In genomic region chr7:145024651-145025050, GRCm38 (mm10) we compare ENCODE assay signal across 13 mouse cellular contexts.
A peak's percentile ranks its signal among the peaks of the same experiment; 100 is the strongest.
DNase-seq lines count a peak whose midpoint lies in the region; ATAC-seq and TF ChIP-seq lines count a peak whose summit lies in the region.
"Had no signal": no experiment of that assay in that cellular context is flagged by ENCODE, and none has a peak within 500 bp of the region (broad histone marks: within the 10 kb centered on the region; RNA-seq: fewer than 3 reads in every experiment).

No protein-coding gene starts in this region.

- peak overlapping the region; percentile 43; the same call in 1 of the 2 replicates for H3K27ac ChIP-seq in intestine, embryonic 14.5 days (ENCODE audit: low read depth)
- H3K27ac ChIP-seq in intestine, embryonic 15.5 days = no peak overlapping the region
- H3K27ac ChIP-seq in stomach, embryonic 15.5 days = peak overlapping the region; percentile 26
- no peak overlapping the region for H3K27ac ChIP-seq in stomach, postnatal 0 days (replicated peaks)
- H3K27ac ChIP-seq: hindbrain, embryonic 15.5 days; macrophage; midbrain, embryonic 15.5 days had no signal

- H3K36me3 ChIP-seq in intestine, embryonic 14.5 days (ENCODE audit: control insufficient read depth, insufficient read depth, low read length) = no peaks in the 10 kb centered on the region
- no peaks in the 10 kb centered on the region for H3K36me3 ChIP-seq in intestine, embryonic 15.5 days
- no peaks in the 10 kb centered on the region for H3K36me3 ChIP-seq in stomach, embryonic 15.5 days
- H3K36me3 ChIP-seq in stomach, postnatal 0 days (ENCODE audit: control insufficient read depth, insufficient read depth, low read length) = no peaks in the 10 kb centered on the region
- H3K36me3 ChIP-seq: hindbrain, embryonic 15.5 days; midbrain, embryonic 15.5 days had no signal

- 64% methylated on average over 2 of the region's 2 CpGs for WGBS in intestine, embryonic 14.5 days
- 74% methylated on average over 2 of the region's 2 CpGs for WGBS in intestine, embryonic 15.5 days
- WGBS in stomach, embryonic 15.5 days = 76% methylated on average over 2 of the region's 2 CpGs
- WGBS in stomach, postnatal 0 days = 79% methylated on average over 2 of the region's 2 CpGs

- H3K4me1 ChIP-seq in intestine, embryonic 14.5 days (replicated peaks; ENCODE audit: control insufficient read depth, insufficient read depth, low read length) = 0 out of 2 replicates have a peak, but pooled peaks cover 2% of the 10 kb centered on the region
- peaks cover 12% of the 10 kb centered on the region for H3K4me1 ChIP-seq in intestine, embryonic 15.5 days (replicated peaks)
- no peaks in the 10 kb centered on the region for H3K4me1 ChIP-seq in stomach, embryonic 15.5 days
- no peaks in the 10 kb centered on the region for H3K4me1 ChIP-seq in stomach, postnatal 0 days (replicated peaks; ENCODE audit: control insufficient read depth, insufficient read depth)
- H3K4me1 ChIP-seq: hindbrain, embryonic 15.5 days; midbrain, embryonic 15.5 days had no signal

- H3K4me2 ChIP-seq in intestine, embryonic 14.5 days (ENCODE audit: low read length) = no peak overlapping the region
- H3K4me2 ChIP-seq in intestine, embryonic 15.5 days (replicated peaks) = no peak overlapping the region
- H3K4me2 ChIP-seq in stomach, embryonic 15.5 days = no peak overlapping the region
- no peak overlapping the region for H3K4me2 ChIP-seq in stomach, postnatal 0 days (replicated peaks; ENCODE audit: low read depth)
- H3K4me2 ChIP-seq: hindbrain, embryonic 15.5 days; midbrain, embryonic 15.5 days had no signal

- no peak for DNase-seq in intestine, embryonic 14.5 days (ENCODE audit: low spot score)
- DNase-seq in stomach, postnatal 0 days (ENCODE audit: low spot score) = no peak
- peak; percentile 70 for DNase-seq in kidney, adult 9 months
- DNase-seq in gastrocnemius, postnatal 14 days = no peak
- no peak for DNase-seq in spleen, adult 12 weeks (ENCODE audit: low spot score)
- DNase-seq: cerebellum, adult 11-12 months; layer of hippocampus, adult 9-11 months; left cerebral cortex, postnatal 4 days had no signal

- no peak overlapping the region for H3K4me3 ChIP-seq in intestine, embryonic 14.5 days (ENCODE audit: low read depth, low read length)
- no peak overlapping the region for H3K4me3 ChIP-seq in intestine, embryonic 15.5 days (replicated peaks)
- no peak overlapping the region for H3K4me3 ChIP-seq in stomach, embryonic 15.5 days (replicated peaks)
- H3K4me3 ChIP-seq in stomach, postnatal 0 days (ENCODE audit: low read depth, low read length) = no peak overlapping the region
- H3K4me3 ChIP-seq: hindbrain, embryonic 15.5 days; midbrain, embryonic 15.5 days had no signal

- no peak overlapping the region for H3K9ac ChIP-seq in intestine, embryonic 14.5 days (ENCODE audit: low read length)
- no peak overlapping the region for H3K9ac ChIP-seq in intestine, embryonic 15.5 days
- no peak overlapping the region for H3K9ac ChIP-seq in stomach, embryonic 15.5 days
- H3K9ac ChIP-seq in stomach, postnatal 0 days (ENCODE audit: low read length) = no peak overlapping the region
- H3K9ac ChIP-seq: hindbrain, embryonic 15.5 days; midbrain, embryonic 15.5 days had no signal

- no peak for TF ChIP-seq CTCF in stomach, postnatal 0 days (IDR thresholded peaks at IDR 0.05; ENCODE audit: low read depth)

- intact Hi-C loops in gastrocnemius, postnatal 14 days (cut with DNase I; ENCODE audit: low total_unique reads) = no loop called here

- no peaks in the 10 kb centered on the region for H3K27me3 ChIP-seq in intestine, embryonic 14.5 days (replicated peaks; ENCODE audit: control insufficient read depth, insufficient read depth, low read length)
- no peaks in the 10 kb centered on the region for H3K27me3 ChIP-seq in intestine, embryonic 15.5 days (replicated peaks)
- 0 out of 2 replicates have a peak, but pooled peaks cover 4% of the 10 kb centered on the region for H3K27me3 ChIP-seq in stomach, embryonic 15.5 days (replicated peaks)
- no peaks in the 10 kb centered on the region for H3K27me3 ChIP-seq in stomach, postnatal 0 days (ENCODE audit: control insufficient read depth, insufficient read depth, low read length)
- H3K27me3 ChIP-seq: midbrain, embryonic 15.5 days had no signal

- H3K9me3 ChIP-seq in intestine, embryonic 14.5 days (ENCODE audit: control insufficient read depth, low read length) = no peaks in the 10 kb centered on the region
- no peaks in the 10 kb centered on the region for H3K9me3 ChIP-seq in intestine, embryonic 15.5 days
- H3K9me3 ChIP-seq in stomach, embryonic 15.5 days = no peaks in the 10 kb centered on the region
- no peaks in the 10 kb centered on the region for H3K9me3 ChIP-seq in stomach, postnatal 0 days (ENCODE audit: control insufficient read depth, low read length)
- H3K9me3 ChIP-seq: hindbrain, embryonic 15.5 days; midbrain, embryonic 15.5 days had no signal

- ATAC-seq in intestine, embryonic 14.5 days (replicated peaks; ENCODE audit: low FRiP score, low TSS enrichment, low read depth) = no peak
- ATAC-seq in intestine, embryonic 15.5 days = no peak
- ATAC-seq in stomach, embryonic 15.5 days (ENCODE audit: insufficient read depth, low FRiP score, low read depth) = no peak
- ATAC-seq in stomach, postnatal 0 days (ENCODE audit: low FRiP score, low TSS enrichment) = no peak
- ATAC-seq: midbrain, embryonic 15.5 days had no signal

- no peak for TF ChIP-seq EP300 in stomach, postnatal 0 days (optimal IDR thresholded peaks at IDR 0.05)

Comparison
In these comparisons a context has a peak if more than half of its experiments do, and no peak if none do; other contexts are left out.
1. H3K27ac ChIP-seq: peak in intestine, embryonic 14.5 days (single experiment) and stomach, embryonic 15.5 days (single experiment); none in intestine, embryonic 15.5 days (single experiment) and stomach, postnatal 0 days (single experiment).